Mouse (Mus musculus) cerebellum, adult 2 months (tissue): ENCODE measurements at regions not wholly inside any gene's neighbourhood (a gene's known extent, or its start where the extent isn't known, plus 50 kb on each side); places are given as distances from the start of the nearest gene placed in this dataset.

ENCODE experiments used
- CTCF ChIP-seq: fragments of 200-500 bp; IDR thresholded peaks from 2 replicates; pipeline ENCODE4 v1.5.1; 2011; ENCODE audit warnings: low read depth, mild to moderate bottlenecking, control low read depth, low read length, moderate library complexity, borderline replicate concordance; ENCODE audit not compliant: insufficient read depth
- POLR2A ChIP-seq: fragments of 200-500 bp; IDR thresholded peaks from 2 replicates; pipeline ENCODE4 v1.6.1; 2011; ENCODE audit warnings: low read length, control low read depth, borderline replicate concordance; ENCODE audit not compliant: insufficient read depth

DNA sequence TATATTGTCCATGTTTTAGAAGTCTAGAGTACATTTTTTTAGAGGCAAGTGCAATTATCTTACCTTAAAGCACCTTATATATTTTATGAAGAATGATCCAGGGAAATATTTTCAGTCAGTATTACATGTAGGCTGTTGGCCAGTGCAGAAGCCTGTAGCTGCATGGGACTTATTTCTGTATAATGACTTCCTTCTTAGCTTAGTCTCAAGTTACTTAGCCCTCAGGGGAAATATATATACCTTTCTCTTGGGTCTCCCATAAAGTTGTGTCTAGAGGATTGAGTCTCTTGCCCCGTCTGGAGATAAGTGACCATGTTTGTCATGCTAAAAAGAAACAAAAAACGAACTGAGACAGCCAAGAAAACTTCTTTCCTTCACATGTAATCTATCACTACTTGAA lies 57.8 kb upstream of the App start:
- no peak for TF ChIP-seq CTCF
- TF ChIP-seq POLR2A, result no peak
